Mouse (Mus musculus): ENCODE measurements at regions not wholly inside any gene's neighbourhood (a gene's known extent, or its start where the extent isn't known, plus 50 kb on each side); places are given as distances from the start of the nearest gene placed in this dataset.

GRCm38 (mm10) chr13:5444759-5445478, 416.4 kb upstream of the Klf6 start:
- no peaks in the 10 kb centered on the region for H3K36me3 ChIP-seq (ENCODE audit: control insufficient read depth, insufficient read depth, low read length)
- no peak overlapping the region for H3K9ac ChIP-seq (ENCODE audit: low read length)
- no peak overlapping the region for H3K4me3 ChIP-seq (replicated peaks; ENCODE audit: low read length)
- peak; percentile 71; the same call in 1 of the 2 replicates for ATAC-seq (ENCODE audit: insufficient read depth, low FRiP score)
- H3K4me2 ChIP-seq (ENCODE audit: low read depth, low read length) = no peak overlapping the region
- no peaks in the 10 kb centered on the region for H3K9me3 ChIP-seq (replicated peaks; ENCODE audit: control insufficient read depth, low read length)
- H3K27me3 ChIP-seq (ENCODE audit: control insufficient read depth, insufficient read depth, low read length) = no peaks in the 10 kb centered on the region
- H3K27ac ChIP-seq (ENCODE audit: low read length) = peak overlapping the region; percentile 80
- 73% methylated on average over 5 of the region's 5 CpGs for WGBS
- H3K4me1 ChIP-seq (ENCODE audit: control insufficient read depth, insufficient read depth, low read length) = no peaks in the 10 kb centered on the region

- WGBS = 68% methylated on average over 1 of the region's 1 CpGs
- H3K9ac ChIP-seq (ENCODE audit: low read length) = no peak overlapping the region
- H3K36me3 ChIP-seq (ENCODE audit: control insufficient read depth, insufficient read depth, low read length) = no peaks in the 10 kb centered on the region
- peak; percentile 68; the same call in 1 of the 2 replicates for ATAC-seq (ENCODE audit: insufficient read depth, low FRiP score)
- no peaks in the 10 kb centered on the region for H3K4me1 ChIP-seq (ENCODE audit: control insufficient read depth, insufficient read depth, low read length)
- no peaks in the 10 kb centered on the region for H3K9me3 ChIP-seq (replicated peaks; ENCODE audit: control insufficient read depth, low read length)
- H3K4me3 ChIP-seq (replicated peaks; ENCODE audit: low read length) = no peak overlapping the region
- no peak overlapping the region for H3K4me2 ChIP-seq (ENCODE audit: low read depth, low read length)
- no peak overlapping the region for H3K27ac ChIP-seq (ENCODE audit: low read length)
- H3K27me3 ChIP-seq (ENCODE audit: control insufficient read depth, insufficient read depth, low read length) = no peaks in the 10 kb centered on the region
These were observed 412.7 kb upstream of the Klf6 start for GRCm38 (mm10) chr13:5448601-5449000.

- 78% methylated on average over 2 of the region's 2 CpGs for WGBS
- Histone ChIP-seq H3K4me2 (ENCODE audit: low read depth, low read length) (no peak overlapping the region), H3K27me3 (ENCODE audit: control insufficient read depth, insufficient read depth, low read length) (no peaks in the 10 kb centered on the region), H3K27ac (ENCODE audit: low read length) (no peak overlapping the region), H3K4me3 (replicated peaks; ENCODE audit: low read length) (no peak overlapping the region), H3K9ac (ENCODE audit: low read length) (no peak overlapping the region), H3K36me3 (ENCODE audit: control insufficient read depth, insufficient read depth, low read length) (no peaks in the 10 kb centered on the region), H3K9me3 (replicated peaks; ENCODE audit: control insufficient read depth, low read length) (no peaks in the 10 kb centered on the region), H3K4me1 (ENCODE audit: control insufficient read depth, insufficient read depth, low read length) (no peaks in the 10 kb centered on the region)
- ATAC-seq (ENCODE audit: insufficient read depth, low FRiP score) = no peak
These were observed 380.5 kb upstream of the Klf6 start for GRCm38 (mm10) chr13:5480779-5481178.

- Histone ChIP-seq H3K4me3 (replicated peaks; ENCODE audit: low read length) (no peak overlapping the region), H3K36me3 (ENCODE audit: control insufficient read depth, insufficient read depth, low read length) (no peaks in the 10 kb centered on the region), H3K9me3 (replicated peaks; ENCODE audit: control insufficient read depth, low read length) (no peaks in the 10 kb centered on the region), H3K4me1 (ENCODE audit: control insufficient read depth, insufficient read depth, low read length) (no peaks in the 10 kb centered on the region), H3K27me3 (ENCODE audit: control insufficient read depth, insufficient read depth, low read length) (no peaks in the 10 kb centered on the region), H3K9ac (ENCODE audit: low read length) (no peak overlapping the region), H3K4me2 (ENCODE audit: low read depth, low read length) (no peak overlapping the region), H3K27ac (ENCODE audit: low read length) (no peak overlapping the region)
- ATAC-seq (ENCODE audit: insufficient read depth, low FRiP score) = no peak
- 45% methylated on average over 1 of the region's 1 CpGs for WGBS
These were observed 369.0 kb upstream of the Klf6 start for GRCm38 (mm10) chr13:5492266-5492665.

- Histone ChIP-seq H3K9me3 (replicated peaks; ENCODE audit: control insufficient read depth, low read length) (no peaks in the 10 kb centered on the region), H3K4me3 (replicated peaks; ENCODE audit: low read length) (no peak overlapping the region), H3K4me1 (ENCODE audit: control insufficient read depth, insufficient read depth, low read length) (no peaks in the 10 kb centered on the region), H3K27me3 (ENCODE audit: control insufficient read depth, insufficient read depth, low read length) (no peaks in the 10 kb centered on the region), H3K9ac (ENCODE audit: low read length) (no peak overlapping the region), H3K27ac (ENCODE audit: low read length) (no peak overlapping the region), H3K4me2 (ENCODE audit: low read depth, low read length) (no peak overlapping the region), H3K36me3 (ENCODE audit: control insufficient read depth, insufficient read depth, low read length) (no peaks in the 10 kb centered on the region)
- ATAC-seq (ENCODE audit: insufficient read depth, low FRiP score) = no peak
These were observed 363.7 kb upstream of the Klf6 start for GRCm38 (mm10) chr13:5497535-5497934.

GRCm38 (mm10) chr13:5511784-5512183, 349.5 kb upstream of the Klf6 start:
- no peak overlapping the region for H3K4me3 ChIP-seq (replicated peaks; ENCODE audit: low read length)
- no peaks in the 10 kb centered on the region for H3K27me3 ChIP-seq (ENCODE audit: control insufficient read depth, insufficient read depth, low read length)
- H3K9me3 ChIP-seq (replicated peaks; ENCODE audit: control insufficient read depth, low read length) = no peaks in the 10 kb centered on the region
- H3K4me1 ChIP-seq (ENCODE audit: control insufficient read depth, insufficient read depth, low read length) = no peaks in the 10 kb centered on the region
- no peak overlapping the region for H3K4me2 ChIP-seq (ENCODE audit: low read depth, low read length)
- H3K36me3 ChIP-seq (ENCODE audit: control insufficient read depth, insufficient read depth, low read length) = no peaks in the 10 kb centered on the region
- H3K27ac ChIP-seq (ENCODE audit: low read length) = no peak overlapping the region
- ATAC-seq (ENCODE audit: insufficient read depth, low FRiP score) = no peak
- no peak overlapping the region for H3K9ac ChIP-seq (ENCODE audit: low read length)

DNA sequence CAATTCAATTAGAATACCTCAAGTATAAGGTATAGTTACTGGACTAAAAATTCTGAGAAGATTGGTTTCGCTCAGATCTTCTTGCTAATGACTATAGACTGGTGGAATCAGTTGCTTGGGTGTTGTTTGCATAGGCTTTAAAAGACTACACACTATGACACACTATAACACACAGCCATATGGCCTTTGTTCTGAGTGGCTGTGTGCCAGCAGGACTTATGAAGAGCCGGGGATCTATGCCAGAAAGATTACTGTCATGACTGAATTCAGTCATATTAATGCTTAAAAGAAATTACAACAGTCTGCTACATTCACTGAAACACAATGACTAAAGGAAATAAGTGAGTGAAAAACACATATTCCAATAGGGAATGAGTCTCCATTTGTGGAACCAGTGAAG, 345.7 kb upstream of the Klf6 start:
- no peaks in the 10 kb centered on the region for H3K27me3 ChIP-seq (ENCODE audit: control insufficient read depth, insufficient read depth, low read length)
- no peaks in the 10 kb centered on the region for H3K9me3 ChIP-seq (replicated peaks; ENCODE audit: control insufficient read depth, low read length)
- H3K4me2 ChIP-seq (ENCODE audit: low read depth, low read length) = no peak overlapping the region
- H3K9ac ChIP-seq (ENCODE audit: low read length) = no peak overlapping the region
- no peaks in the 10 kb centered on the region for H3K4me1 ChIP-seq (ENCODE audit: control insufficient read depth, insufficient read depth, low read length)
- no peaks in the 10 kb centered on the region for H3K36me3 ChIP-seq (ENCODE audit: control insufficient read depth, insufficient read depth, low read length)
- 54% methylated on average over 2 of the region's 2 CpGs for WGBS
- no peak overlapping the region for H3K4me3 ChIP-seq (replicated peaks; ENCODE audit: low read length)
- H3K27ac ChIP-seq (ENCODE audit: low read length) = no peak overlapping the region
- no peak for ATAC-seq (ENCODE audit: insufficient read depth, low FRiP score)

DNA sequence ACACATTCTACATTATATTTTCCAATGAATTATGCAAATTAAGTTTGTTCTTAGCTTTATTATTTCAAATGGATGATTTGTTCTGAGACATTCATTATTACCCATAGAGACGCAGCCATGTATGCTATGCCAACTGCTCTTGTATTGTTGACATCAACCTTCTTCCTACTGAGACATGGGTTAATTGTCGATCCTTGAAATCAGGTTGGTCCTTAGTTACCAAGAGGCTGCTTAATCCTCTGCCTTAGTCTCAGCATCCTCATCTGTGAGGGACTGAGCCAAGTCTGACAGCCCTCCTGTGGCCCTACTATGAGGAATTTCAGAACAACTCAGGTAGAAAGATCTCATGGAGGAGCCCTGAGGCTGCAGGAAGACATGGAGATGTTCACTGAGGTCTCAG, 345.2 kb upstream of the Klf6 start:
- H3K4me2 ChIP-seq (ENCODE audit: low read depth, low read length) = no peak overlapping the region
- no peaks in the 10 kb centered on the region for H3K27me3 ChIP-seq (ENCODE audit: control insufficient read depth, insufficient read depth, low read length)
- no peaks in the 10 kb centered on the region for H3K36me3 ChIP-seq (ENCODE audit: control insufficient read depth, insufficient read depth, low read length)
- no peak overlapping the region for H3K4me3 ChIP-seq (replicated peaks; ENCODE audit: low read length)
- 92% methylated on average over 2 of the region's 2 CpGs for WGBS
- no peak overlapping the region for H3K27ac ChIP-seq (ENCODE audit: low read length)
- no peaks in the 10 kb centered on the region for H3K4me1 ChIP-seq (ENCODE audit: control insufficient read depth, insufficient read depth, low read length)
- no peak overlapping the region for H3K9ac ChIP-seq (ENCODE audit: low read length)
- no peaks in the 10 kb centered on the region for H3K9me3 ChIP-seq (replicated peaks; ENCODE audit: control insufficient read depth, low read length)
- no peak for ATAC-seq (ENCODE audit: insufficient read depth, low FRiP score)

DNA sequence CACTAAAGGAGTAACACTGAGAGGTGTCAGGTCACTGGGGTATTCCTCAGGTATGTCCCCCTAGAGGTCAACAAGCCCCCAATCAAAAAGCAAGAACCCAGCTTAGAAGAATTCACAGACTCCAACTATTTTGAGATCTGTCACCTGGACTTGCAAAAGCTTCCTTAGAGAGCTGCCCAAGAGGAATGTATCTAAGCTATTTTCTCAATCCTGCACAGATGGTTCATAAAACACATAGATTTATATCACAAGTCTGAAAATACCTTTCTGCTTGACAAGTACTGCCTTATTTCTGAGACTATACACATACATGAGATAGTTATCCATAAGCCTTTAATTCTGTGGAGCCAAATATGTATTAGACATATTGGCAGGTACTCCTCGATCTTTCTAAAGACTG, 342.1 kb upstream of the Klf6 start:
- no peaks in the 10 kb centered on the region for H3K4me1 ChIP-seq (ENCODE audit: control insufficient read depth, insufficient read depth, low read length)
- H3K36me3 ChIP-seq (ENCODE audit: control insufficient read depth, insufficient read depth, low read length) = no peaks in the 10 kb centered on the region
- no peaks in the 10 kb centered on the region for H3K9me3 ChIP-seq (replicated peaks; ENCODE audit: control insufficient read depth, low read length)
- H3K9ac ChIP-seq (ENCODE audit: low read length) = no peak overlapping the region
- no peak overlapping the region for H3K27ac ChIP-seq (ENCODE audit: low read length)
- no peak for ATAC-seq (ENCODE audit: insufficient read depth, low FRiP score)
- H3K4me3 ChIP-seq (replicated peaks; ENCODE audit: low read length) = no peak overlapping the region
- H3K4me2 ChIP-seq (ENCODE audit: low read depth, low read length) = no peak overlapping the region
- H3K27me3 ChIP-seq (ENCODE audit: control insufficient read depth, insufficient read depth, low read length) = no peaks in the 10 kb centered on the region
- 79% methylated on average over 1 of the region's 1 CpGs for WGBS
